Mouse (Mus musculus) embryonic fibroblast, embryonic 13.5 days (primary cell): ENCODE measurements at regions not wholly inside any gene's neighbourhood (a gene's known extent, or its start where the extent isn't known, plus 50 kb on each side); places are given as distances from the start of the nearest gene placed in this dataset.

Experiments
- CTCF ChIP-seq: IDR thresholded peaks from 2 replicates; pipeline ENCODE4 v1.5.1; 2011; ENCODE audit warnings: mild to moderate bottlenecking, control low read depth, low read length, moderate library complexity, borderline replicate concordance; ENCODE audit not compliant: insufficient read depth
- POLR2A ChIP-seq: IDR thresholded peaks from 2 replicates; pipeline ENCODE4 v1.6.1; 2011; ENCODE audit warnings: low read depth, mild to moderate bottlenecking, control low read depth, low read length, moderate library complexity

GRCm38 (mm10) chr6:100512676-100513075 lies 158.3 kb downstream of the Shq1 start:
- TF ChIP-seq CTCF (no peak), POLR2A (no peak)
